Mouse (Mus musculus): Measurements from ENCODE around the gene Tmem140. TPM values are rescaled to one million over a fixed set of nuclear protein-coding genes. Genes with fewer than 3 reads are reported as not detected.

Tmem140 gene
- total RNA-seq, 4 experiments from 2014 or later, result 17.8 to 27.1 (median 24.5) TPM

DNA sequence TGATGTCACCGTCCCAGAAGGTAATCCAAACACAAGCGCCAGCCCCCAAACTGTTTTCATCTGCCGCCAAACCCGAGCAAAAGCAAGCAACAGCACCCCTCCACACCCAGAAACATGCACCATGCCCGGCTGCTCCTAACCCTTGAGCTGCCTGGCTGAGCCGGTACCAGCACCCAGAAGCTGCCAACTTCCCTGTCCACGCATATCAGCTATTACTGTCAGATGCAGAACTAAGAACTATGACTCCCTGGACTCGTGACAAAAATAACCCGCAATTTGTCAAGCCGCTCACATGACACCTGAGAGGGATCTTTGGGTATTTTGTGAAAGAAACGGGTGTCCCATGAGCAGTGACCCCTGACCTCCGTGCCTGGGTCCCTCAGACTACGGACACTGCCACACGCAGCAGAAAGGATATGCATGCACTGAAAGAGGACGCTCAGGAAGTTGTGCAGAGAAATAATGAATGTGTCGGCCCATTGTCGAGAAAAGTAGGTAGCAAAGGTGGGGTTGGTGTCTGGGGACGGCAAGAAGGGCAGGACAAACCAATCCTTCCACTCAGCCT is 44.8 kb downstream of the Tmem140 start:
- DNase-seq (ENCODE audit: low spot score), result no peak

GRCm38 (mm10) chr6:34909631-34910345 is 46.8 kb downstream of the Tmem140 start:
- DNase-seq (ENCODE audit: low spot score), result no peak

GRCm38 (mm10) chr6:34910371-34911219 is 47.6 kb downstream of the Tmem140 start, which contains the start of gene Wdr91:
Gene Wdr91, minus strand, starts transcription at chr6:34910876.
- DNase-seq (ENCODE audit: low spot score), result peak; percentile 88

DNA sequence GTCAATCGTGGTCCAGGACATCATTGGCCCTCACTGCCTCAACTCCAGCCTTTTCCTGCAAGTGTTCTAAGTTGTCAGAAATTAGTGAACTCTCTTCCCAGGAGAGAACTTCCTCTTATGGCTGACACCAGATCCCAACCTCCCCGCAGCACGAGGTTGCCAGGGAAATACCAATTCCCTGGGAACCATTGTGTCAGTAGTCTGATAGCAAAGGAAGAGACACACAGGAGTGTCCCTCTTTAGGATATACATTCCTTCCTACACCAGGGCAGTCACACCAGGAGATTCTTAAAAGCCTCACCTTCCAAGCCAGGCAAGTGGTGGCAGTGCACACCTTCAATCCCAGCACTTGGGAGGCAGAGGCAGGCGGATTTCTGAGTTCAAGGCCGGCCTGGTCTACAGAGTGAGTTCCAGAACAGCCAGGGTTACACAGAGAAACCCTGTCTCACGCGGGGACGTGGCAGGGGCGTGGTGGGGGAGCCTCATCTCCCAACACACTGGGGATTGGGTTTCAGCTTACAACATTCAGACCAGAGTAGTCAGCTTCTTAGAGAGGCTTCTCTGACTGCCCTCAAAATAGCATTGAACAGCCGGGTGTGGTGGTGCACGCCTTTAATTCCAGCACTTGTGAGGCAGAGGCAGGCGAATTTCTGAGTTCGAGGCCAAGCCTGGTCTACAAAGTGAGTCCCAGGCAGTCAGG is 50.5 kb downstream of the Tmem140 start:
- DNase-seq (ENCODE audit: low spot score), result no peak

GRCm38 (mm10) chr6:34914462-34914861 is 51.5 kb downstream of the Tmem140 start:
- no peak for DNase-seq (ENCODE audit: low spot score)

GRCm38 (mm10) chr6:34919146-34919545 is 56.2 kb downstream of the Tmem140 start:
- no peak for DNase-seq (ENCODE audit: low spot score)

- DNase-seq (ENCODE audit: low spot score), result no peak
Measured at GRCm38 (mm10) chr6:34919956-34920355, 57.0 kb downstream of the Tmem140 start, which contains the start of gene Stra8. Gene Stra8, plus strand, starts transcription at chr6:34920163.

- DNase-seq (ENCODE audit: low spot score), result no peak
Measured at GRCm38 (mm10) chr6:34920631-34921030, 57.7 kb downstream of the Tmem140 start.

- DNase-seq (ENCODE audit: low spot score), result peak; percentile 29
Measured at GRCm38 (mm10) chr6:34921941-34922340, 59.0 kb downstream of the Tmem140 start.

Other genes with a start within 250 kb of the Tmem140 start
- gene Agbl3, start 82.7 kb upstream of the Tmem140 start, total RNA-seq (2022), result 1 to 10 TPM; 3.6 to 4.8 (median 3.8) TPM
- gene Cyren, start 14.9 kb downstream of the Tmem140 start, total RNA-seq (2022), result 1 to 10 TPM; 3.7 to 4.2 (median 3.8) TPM
- 10 to 100 TPM; 11.6 to 15.9 (median 13.3) TPM for gene Wdr91, start 47.7 kb downstream of the Tmem140 start, total RNA-seq (2022)
- not detected for gene Stra8, start 57.0 kb downstream of the Tmem140 start, total RNA-seq (2022)
- gene Slc23a4, start 125.3 kb downstream of the Tmem140 start, total RNA-seq (2022), result under 1 TPM in 2 of 4 experiments, not detected in 2; 0.31 to 0.32 TPM

All from heart, adult 8-10 months (tissue).